ENCODE assay signal across 15 mouse cellular contexts in genomic region chr5:27732288-27732868, GRCm38 (mm10). TPM values are rescaled to one million over a fixed set of nuclear protein-coding genes. Genes with fewer than 3 reads are reported as not detected.
DNase-seq lines count a peak whose midpoint lies in the region; ATAC-seq lines count a peak whose summit lies in the region.
"Had no signal": no experiment of that assay in that cellular context is flagged by ENCODE, and none has a peak within 500 bp of the region (broad histone marks: within the 10 kb centered on the region; RNA-seq: fewer than 3 reads in every experiment).

No protein-coding gene starts in this region.

- no peak overlapping the region for H3K9ac ChIP-seq in hindbrain, embryonic 16.5 days (ENCODE audit: low read depth, low read length)
- H3K9ac ChIP-seq: embryonic facial prominence, embryonic 15.5 days; liver, embryonic 15.5 days; neural tube, embryonic 12.5 days had no signal

- WGBS in hindbrain, embryonic 16.5 days = 65% methylated on average over 5 of the region's 5 CpGs

- peak overlapping the region; percentile 16 for H3K27ac ChIP-seq in hindbrain, embryonic 16.5 days (ENCODE audit: low read depth, low read length)
- H3K27ac ChIP-seq: embryonic facial prominence, embryonic 15.5 days; liver, embryonic 15.5 days; neural tube, embryonic 12.5 days had no signal

- H3K4me1 ChIP-seq in hindbrain, embryonic 16.5 days (ENCODE audit: control insufficient read depth, insufficient read depth, low read depth, low read length) = no peaks in the 10 kb centered on the region
- H3K4me1 ChIP-seq: embryonic facial prominence, embryonic 15.5 days; liver, embryonic 15.5 days; neural tube, embryonic 12.5 days had no signal

- peak; percentile 25 for ATAC-seq in hindbrain, embryonic 16.5 days
- ATAC-seq in megakaryocyte, adult 5-6 weeks (ENCODE audit: poor library complexity, severe bottlenecking) = no peak

- 0 out of 2 replicates have a peak, but pooled peaks cover 2% of the 10 kb centered on the region for H3K9me3 ChIP-seq in hindbrain, embryonic 16.5 days (ENCODE audit: control insufficient read depth, low read length)
- H3K9me3 ChIP-seq: embryonic facial prominence, embryonic 15.5 days; liver, embryonic 15.5 days had no signal

- H3K27me3 ChIP-seq in hindbrain, embryonic 16.5 days (replicated peaks; ENCODE audit: control insufficient read depth, insufficient read depth, low read length) = no peaks in the 10 kb centered on the region
- H3K27me3 ChIP-seq: embryonic facial prominence, embryonic 15.5 days; liver, embryonic 15.5 days; neural tube, embryonic 12.5 days had no signal

- peak; percentile 42 to 54 for DNase-seq in frontal cortex, postnatal 36 days (ENCODE audit: low spot score in 2 of 2)
- no peak for DNase-seq in frontal cortex, postnatal 25 days (ENCODE audit: low spot score in 2 of 2)
- DNase-seq in right cerebral cortex, adult 2 months (ENCODE audit: low spot score in 2 of 2) = peak; percentile 47 to 48
- no peak for DNase-seq in right cerebral cortex, postnatal 14 days
- DNase-seq in lung, adult 18-20 months = no peak
- no peak for DNase-seq in heart, postnatal 10 days
- DNase-seq: cerebellum, postnatal 36 days; heart, postnatal 36 days; kidney, postnatal 10 days; thymus, postnatal 14 days had no signal

- H3K36me3 ChIP-seq in hindbrain, embryonic 16.5 days (ENCODE audit: control insufficient read depth, insufficient read depth, low read length) = peaks cover 4% of the 10 kb centered on the region; the same call in 1 of the 2 replicates
- H3K36me3 ChIP-seq: embryonic facial prominence, embryonic 15.5 days; liver, embryonic 15.5 days; neural tube, embryonic 12.5 days had no signal

- no peak overlapping the region for H3K4me3 ChIP-seq in hindbrain, embryonic 16.5 days (ENCODE audit: low read length)
- H3K4me3 ChIP-seq: embryonic facial prominence, embryonic 15.5 days; liver, embryonic 15.5 days; neural tube, embryonic 12.5 days had no signal

- no peak overlapping the region for H3K4me2 ChIP-seq in hindbrain, embryonic 16.5 days (ENCODE audit: low read length)
- H3K4me2 ChIP-seq: embryonic facial prominence, embryonic 15.5 days; liver, embryonic 15.5 days; neural tube, embryonic 12.5 days had no signal

- intact Hi-C loops in heart, postnatal 10 days (cut with DNase I) = no loop called here

RNA-seq across cellular contexts. Expression of gene Paxip1, which starts 59.1 kb away (rescaled TPM):
- polyA plus RNA-seq in hindbrain, embryonic 16.5 days (2015; fragmentation: Nextera tagmentation; extraction: Ambion mirVana) = 19.6 and 25.8 TPM in 2 replicates
- total RNA-seq in megakaryocyte, adult 5-6 weeks (2015) = 26.9 and 29.6 TPM in 2 replicates
- 23.9 and 33.0 TPM in 2 replicates for total RNA-seq in megakaryocyte, adult 5-6 weeks (2017)
- 10 to 100 TPM; 20.3 to 20.4 TPM for total RNA-seq in heart, postnatal 10 days (2021)

Comparison
In these comparisons a context has a peak if more than half of its experiments do, and no peak if none do; other contexts are left out.
1. DNase-seq: peak in frontal cortex, postnatal 36 days (2 of 2) and right cerebral cortex, adult 2 months (2 of 2); none in frontal cortex, postnatal 25 days (0 of 2), right cerebral cortex, postnatal 14 days (single experiment), lung, adult 18-20 months (0 of 2) and heart, postnatal 10 days (0 of 2).